Mouse (Mus musculus): Measurements from ENCODE around the gene Chrm5.
"Not testable (repeated sequence)": the region's sequence is repeated elsewhere in the genome, so short reads cannot be mapped to it uniquely, and the experiment has no call there.

The Chrm5 gene

DNA sequence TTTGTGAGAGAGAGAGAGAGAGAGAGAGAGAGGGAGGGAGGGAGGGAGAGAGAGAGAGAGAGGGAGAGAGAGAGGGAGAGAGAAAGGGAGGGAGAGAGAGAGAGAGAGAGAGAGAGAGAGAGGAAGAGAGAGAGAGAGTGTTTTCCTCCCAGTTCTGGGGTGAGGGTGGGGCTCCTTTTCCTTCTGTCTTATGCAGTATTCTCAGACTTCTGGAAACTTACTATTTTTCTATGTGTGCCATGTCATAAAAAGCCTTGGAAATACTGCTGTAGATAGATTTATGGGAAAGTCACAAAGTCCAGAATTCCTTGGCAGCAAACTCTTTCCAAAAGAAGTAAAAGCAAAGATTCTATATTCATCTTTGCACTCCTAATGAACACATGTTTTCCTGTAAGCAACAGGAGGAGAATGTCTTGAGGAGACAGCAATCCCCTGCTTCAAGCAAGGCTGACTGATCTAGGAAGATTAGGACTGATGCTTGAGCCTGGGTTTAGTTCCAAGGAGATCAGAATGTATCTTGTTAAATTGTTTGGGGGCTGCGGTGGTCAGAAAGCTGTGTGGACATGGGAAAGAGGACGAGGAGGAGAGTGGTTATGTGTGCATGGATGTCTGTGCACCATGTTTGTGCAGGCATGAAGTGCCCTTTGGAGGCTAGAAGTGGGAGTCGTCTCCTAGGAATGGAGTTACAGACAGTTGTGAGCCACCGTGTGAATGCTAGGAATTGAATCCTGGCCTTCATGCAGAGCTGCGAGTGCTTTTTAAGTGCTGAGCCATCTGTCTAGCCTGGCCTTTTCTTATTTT lies 2.2 kb upstream of the Chrm5 start:
- no peak for DNase-seq (ENCODE audit: low read depth, low spot score)

- no peak for DNase-seq (ENCODE audit: low read depth, low spot score)
Measured at GRCm38 (mm10) chr2:112481564-112481963, 995 bp upstream of the Chrm5 start.

DNA sequence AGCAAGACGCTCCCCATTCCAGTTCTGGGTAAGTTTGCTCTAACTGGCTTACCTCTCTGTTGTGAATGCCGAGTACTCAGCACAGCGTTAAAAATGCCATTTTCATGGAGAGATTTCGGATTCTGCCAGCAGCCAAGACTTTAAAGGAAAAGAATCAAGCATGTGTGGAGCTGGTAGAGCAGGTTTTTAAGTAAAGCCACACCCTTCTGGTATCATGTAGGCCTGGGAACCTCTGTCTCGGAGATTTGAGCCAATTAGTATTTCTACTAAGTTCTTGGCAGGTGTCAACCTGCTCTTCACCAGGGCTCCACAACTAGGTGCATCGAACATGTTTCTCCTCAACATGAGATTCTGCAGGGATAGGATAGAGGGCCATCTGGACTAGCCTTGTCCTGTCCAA lies 4.0 kb downstream of the Chrm5 start:
- no peak for DNase-seq (ENCODE audit: low read depth, low spot score)

GRCm38 (mm10) chr2:112474997-112475724 lies 5.4 kb downstream of the Chrm5 start:
- DNase-seq (ENCODE audit: low read depth, low spot score): no peak

DNA sequence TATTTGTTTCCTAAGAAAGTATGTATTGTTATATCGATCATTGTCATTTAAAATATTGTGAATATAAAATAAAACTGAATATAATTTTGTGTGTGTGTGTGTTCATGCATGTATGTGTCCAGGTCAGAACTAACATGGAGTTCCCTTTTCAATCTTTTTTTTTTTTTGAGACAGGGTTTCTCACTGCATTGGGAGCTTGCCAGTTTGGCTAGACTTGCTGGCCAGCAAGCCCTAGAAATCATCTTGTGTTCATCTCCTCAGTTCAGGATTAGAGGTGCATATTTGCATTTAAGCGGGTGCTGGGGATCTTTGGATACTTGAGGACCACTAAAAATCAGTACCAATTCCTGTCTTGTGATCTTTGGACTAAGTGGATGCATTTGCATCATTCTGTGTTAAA lies 8.5 kb downstream of the Chrm5 start:
- no peak for DNase-seq (ENCODE audit: low read depth, low spot score)

DNA sequence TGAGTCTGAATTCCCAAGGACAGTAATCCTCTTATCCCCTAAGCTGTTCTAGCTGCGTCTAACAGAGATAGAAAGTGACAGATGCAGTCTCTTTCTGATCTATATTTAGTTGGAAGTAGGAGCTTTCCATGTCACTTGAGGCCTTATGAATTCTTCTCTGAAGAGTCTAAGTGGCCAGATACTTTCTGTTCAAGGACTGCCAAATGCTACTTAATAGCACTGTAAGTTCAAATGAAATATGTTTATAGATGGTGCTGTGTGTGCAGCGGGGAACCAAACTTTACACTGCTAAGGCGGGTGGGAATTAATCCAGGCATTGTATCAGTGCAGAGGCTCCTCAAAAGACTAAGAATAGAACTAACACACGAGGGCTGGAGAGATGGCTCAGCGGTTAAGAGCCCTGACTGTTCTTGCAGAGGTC lies 9.6 kb downstream of the Chrm5 start:
- DNase-seq (ENCODE audit: low read depth, low spot score): no peak

- DNase-seq (ENCODE audit: low read depth, low spot score): no peak
Measured at GRCm38 (mm10) chr2:112469542-112469941, 11.0 kb downstream of the Chrm5 start.

DNA sequence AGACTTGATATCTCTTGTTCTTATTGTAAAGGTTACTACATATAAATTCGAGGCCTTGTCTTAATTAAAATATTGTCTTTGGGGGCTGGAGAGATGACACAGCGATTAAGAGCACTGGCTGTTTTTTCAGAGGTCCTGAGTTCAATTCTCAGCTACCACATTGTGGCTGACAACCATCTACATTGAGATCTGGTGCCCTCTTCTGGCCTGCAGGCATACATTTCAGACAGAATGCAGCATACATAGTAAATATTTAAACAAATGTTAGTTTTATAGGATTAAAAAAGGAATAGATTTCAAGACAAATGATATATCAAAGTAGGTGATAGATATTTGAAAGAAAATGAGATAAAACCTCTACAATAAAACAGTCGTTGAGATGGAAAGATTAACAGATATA lies 20.0 kb downstream of the Chrm5 start:
- no peak for DNase-seq (ENCODE audit: low read depth, low spot score)

GRCm38 (mm10) chr2:112454862-112455564 lies 25.6 kb downstream of the Chrm5 start, which contains the start of gene Emc7:
TSS of gene Emc7 (plus strand) at chr2:112454997.
- peak; percentile 81 for DNase-seq (ENCODE audit: low read depth, low spot score)

DNA sequence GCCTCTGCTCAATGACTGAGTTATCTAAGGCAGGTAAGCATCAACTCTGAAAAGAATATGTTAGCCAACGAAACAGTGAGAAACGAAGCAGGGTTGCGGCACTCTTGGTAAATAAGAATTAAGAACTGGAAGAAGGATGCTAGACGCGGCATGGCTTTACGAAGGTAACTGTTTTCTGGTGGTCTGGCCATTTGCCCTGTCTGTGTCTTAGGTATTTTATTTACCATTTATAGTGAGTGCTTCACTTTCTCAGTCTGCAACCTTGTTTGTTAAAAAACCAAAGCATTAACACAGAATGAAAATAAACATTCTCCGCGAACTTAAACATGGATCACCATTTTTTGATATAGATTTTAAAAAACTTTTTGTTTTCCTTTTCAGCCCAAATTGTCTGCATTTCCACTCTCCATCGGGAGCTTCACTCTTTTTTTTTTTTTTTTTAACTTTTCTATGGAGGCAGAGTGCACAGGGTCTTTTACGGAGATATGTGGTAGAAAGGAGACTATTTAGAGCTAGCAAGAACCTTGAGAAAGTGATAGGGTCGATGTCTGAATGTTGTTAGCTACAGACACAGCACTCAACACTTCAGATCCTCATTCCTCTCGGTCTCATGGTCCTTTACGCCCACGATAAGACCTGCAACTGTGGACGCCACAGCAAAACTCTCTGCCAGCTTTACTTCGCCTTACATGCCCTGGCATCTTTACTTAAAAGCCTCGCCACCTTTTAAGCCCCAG lies 26.3 kb downstream of the Chrm5 start:
- no peak for DNase-seq (ENCODE audit: low read depth, low spot score)

GRCm38 (mm10) chr2:112452513-112452912 lies 28.1 kb downstream of the Chrm5 start:
- DNase-seq (ENCODE audit: low read depth, low spot score): not testable (repeated sequence)

- no peak for DNase-seq (ENCODE audit: low read depth, low spot score)
Measured at GRCm38 (mm10) chr2:112449597-112450296, 30.8 kb downstream of the Chrm5 start.

GRCm38 (mm10) chr2:112448510-112449059 lies 32.0 kb downstream of the Chrm5 start:
- no peak for DNase-seq (ENCODE audit: low read depth, low spot score)

DNA sequence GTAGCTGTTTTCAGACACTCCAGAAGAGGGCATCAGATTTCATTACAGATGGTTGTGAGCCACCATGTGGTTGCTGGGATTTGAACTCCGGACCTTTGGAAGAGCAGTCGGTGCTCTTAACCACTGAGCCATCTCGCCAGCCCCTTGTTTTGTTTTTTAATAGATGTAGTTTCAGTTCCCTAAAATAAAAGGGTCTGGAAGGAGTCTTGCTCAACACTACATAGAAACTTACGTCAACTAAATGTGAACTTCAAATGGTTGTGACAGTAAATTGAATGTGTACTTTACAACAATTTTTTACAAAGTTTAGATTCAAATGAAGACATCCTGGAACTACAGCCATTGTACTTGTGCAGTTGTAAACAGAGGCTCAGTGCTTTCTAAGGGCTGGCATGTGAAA lies 32.5 kb downstream of the Chrm5 start:
- not testable (repeated sequence) for DNase-seq (ENCODE audit: low read depth, low spot score)

- DNase-seq (ENCODE audit: low read depth, low spot score): no peak
Measured at GRCm38 (mm10) chr2:112445511-112445910, 35.1 kb downstream of the Chrm5 start.

DNA sequence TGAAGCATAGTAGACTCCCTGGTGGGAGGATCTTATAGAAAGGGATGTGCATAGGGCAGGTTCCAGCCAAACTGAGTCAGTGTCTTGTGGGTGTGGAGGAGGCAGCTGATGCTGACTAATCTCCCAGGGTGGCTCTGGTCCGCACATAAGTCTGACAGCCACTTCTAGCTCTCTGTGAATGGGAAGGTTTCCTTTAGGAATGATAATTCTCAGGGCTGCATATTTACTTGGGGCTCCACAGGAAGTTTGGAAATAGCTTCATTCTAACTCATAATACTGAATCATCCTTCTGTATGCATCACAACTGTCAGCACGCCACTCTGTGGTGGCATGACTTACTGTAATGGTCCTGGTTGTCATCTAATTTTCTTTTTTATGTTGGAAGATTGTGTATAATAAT lies 37.1 kb downstream of the Chrm5 start:
- DNase-seq (ENCODE audit: low read depth, low spot score): no peak

GRCm38 (mm10) chr2:112437589-112437988 lies 43.0 kb downstream of the Chrm5 start:
- DNase-seq (ENCODE audit: low read depth, low spot score): no peak

- DNase-seq (ENCODE audit: low read depth, low spot score): no peak
Measured at GRCm38 (mm10) chr2:112436292-112436691, 44.3 kb downstream of the Chrm5 start.

DNA sequence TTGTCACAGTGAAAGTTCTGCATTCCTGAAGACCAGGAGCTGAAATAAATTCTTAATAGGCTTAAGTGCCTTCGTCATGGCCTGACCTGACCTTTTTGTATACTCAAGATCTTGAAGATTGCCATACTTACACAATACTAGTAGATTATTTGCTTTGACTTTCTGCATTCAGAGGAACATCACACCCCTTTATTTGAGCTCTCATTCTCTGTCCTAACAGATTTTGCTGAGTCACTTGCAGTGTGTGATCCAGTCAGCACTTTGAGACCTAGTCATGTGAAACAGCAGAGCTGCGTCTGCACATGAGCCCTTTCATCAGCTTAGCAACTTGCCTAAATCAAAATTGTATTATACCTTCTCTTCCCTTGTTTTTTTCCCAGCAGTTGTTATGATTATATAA lies 47.2 kb downstream of the Chrm5 start:
- no peak for DNase-seq (ENCODE audit: low read depth, low spot score)

DNA sequence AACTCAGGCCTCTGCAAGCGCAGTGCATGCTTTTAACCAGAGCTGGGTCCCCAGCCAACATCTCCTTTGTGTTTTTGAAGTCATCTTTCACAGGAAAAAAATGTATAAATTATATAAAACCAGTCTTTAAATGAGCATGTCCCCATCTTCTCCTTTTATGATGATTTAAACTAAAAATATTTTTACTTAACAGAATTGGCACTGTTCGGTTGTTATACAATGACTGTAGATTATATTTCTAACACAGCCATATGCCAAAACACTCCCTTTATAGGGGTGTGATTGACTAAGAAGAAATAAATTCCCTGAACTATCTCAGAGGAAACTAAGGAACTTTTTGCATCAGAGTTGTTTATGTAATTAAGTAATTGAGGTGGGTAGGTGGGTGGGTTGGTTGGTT lies 48.0 kb downstream of the Chrm5 start:
- DNase-seq (ENCODE audit: low read depth, low spot score): no peak

- DNase-seq (ENCODE audit: low read depth, low spot score): no peak
Measured at GRCm38 (mm10) chr2:112430403-112430802, 50.2 kb downstream of the Chrm5 start.

Data from WW6 (cell line).